Comparison of ENCODE assay signal across 15 mouse cellular contexts in genomic region chr9:106778319-106778718, GRCm38 (mm10).
"Had no signal": no experiment of that assay in that cellular context is flagged by ENCODE, and none has a peak within 500 bp of the region (broad histone marks: within the 10 kb centered on the region; RNA-seq: fewer than 3 reads in every experiment).

No protein-coding gene starts in this region.

- DNase-seq: kidney, adult 2 months; kidney, postnatal 25 days; layer of hippocampus, adult 9-11 months; liver, embryonic 13.5 days; lung, adult 2 months; lung, postnatal 14 days; midbrain, embryonic 14.5 days; thymus, adult 2 months; thymus, postnatal 14 days; thymus, postnatal 4 days had no signal

- ATAC-seq: intestine, postnatal 0 days had no signal

- H3K4me3 ChIP-seq: layer of hippocampus, adult 2 months; liver, embryonic 13.5 days; stomach, embryonic 15.5 days had no signal

- H3K4me1 ChIP-seq: stomach, embryonic 15.5 days had no signal

- H3K27ac ChIP-seq: kidney, postnatal 0 days; layer of hippocampus, adult 2 months; liver, embryonic 13.5 days; macrophage; stomach, embryonic 15.5 days had no signal
